Comparison of ENCODE assay signal across 10 mouse cellular contexts in genomic region chr9:15033568-15034160, GRCm38 (mm10). TPM values are rescaled to one million over a fixed set of nuclear protein-coding genes. Genes with fewer than 3 reads are reported as not detected.
A peak's percentile ranks its signal among the peaks of the same experiment; 100 is the strongest.
DNase-seq lines count a peak whose midpoint lies in the region; ATAC-seq and TF ChIP-seq lines count a peak whose summit lies in the region.
"Had no signal": no experiment of that assay in that cellular context is flagged by ENCODE, and none has a peak within 500 bp of the region (broad histone marks: within the 10 kb centered on the region; RNA-seq: fewer than 3 reads in every experiment).

No protein-coding gene starts in this region.

- TF ChIP-seq POLR2A in cerebellum, adult 2 months (IDR thresholded peaks at IDR 0.05; ENCODE audit: borderline replicate concordance, insufficient read depth, low read length), result no peak

- no peak overlapping the region for H3K4me3 ChIP-seq in cerebellum, adult 2 months (replicated peaks; ENCODE audit: insufficient read depth, low read depth, low read length)
- H3K4me3 ChIP-seq in layer of hippocampus, adult 2 months, result no peak overlapping the region
- no peak overlapping the region for H3K4me3 ChIP-seq in ES-E14 (ENCODE audit: insufficient read depth in 1 of 2, low read depth in 1 of 2, low read length in 2 of 2, poor library complexity in 1 of 2, severe bottlenecking in 1 of 2)
- no peak overlapping the region for H3K4me3 ChIP-seq in forebrain, embryonic 11.5 days (ENCODE audit: low read depth, low read length)
- H3K4me3 ChIP-seq: erythroblast, embryonic 14.5 days; limb, embryonic 12.5 days had no signal

- TF ChIP-seq CTCF in cerebellum, adult 2 months (IDR thresholded peaks at IDR 0.05; ENCODE audit: borderline replicate concordance, insufficient read depth, low read depth, low read length), result peak; percentile 21; the same call in 1 of the 2 replicates
- TF ChIP-seq CTCF in layer of hippocampus, adult 2 months (conservative IDR thresholded peaks at IDR 0.05), result peak; percentile 87

- H3K4me2 ChIP-seq in forebrain, embryonic 11.5 days (ENCODE audit: low read depth, low read length, severe bottlenecking), result no peak overlapping the region
- H3K4me2 ChIP-seq: limb, embryonic 12.5 days had no signal

- H3K27me3 ChIP-seq in cerebellum, adult 2 months (ENCODE audit: control insufficient read depth, insufficient read depth, low read length), result no peaks in the 10 kb centered on the region
- no peaks in the 10 kb centered on the region for H3K27me3 ChIP-seq in forebrain, embryonic 11.5 days (ENCODE audit: control insufficient read depth, insufficient read depth, low read length)
- H3K27me3 ChIP-seq: limb, embryonic 12.5 days had no signal

- no peak overlapping the region for H3K9ac ChIP-seq in ES-E14 (ENCODE audit: insufficient read depth, low read depth, low read length, poor library complexity, severe bottlenecking)
- no peak overlapping the region for H3K9ac ChIP-seq in forebrain, embryonic 11.5 days (ENCODE audit: low read length)
- H3K9ac ChIP-seq: limb, embryonic 12.5 days had no signal

- 66% methylated on average over 5 of the region's 5 CpGs for WGBS in cerebellum, adult 2 months
- WGBS in forebrain, embryonic 11.5 days, result 69% methylated on average over 5 of the region's 5 CpGs

- no peaks in the 10 kb centered on the region for H3K9me3 ChIP-seq in ES-E14 (ENCODE audit: control insufficient read depth, insufficient read depth, low read depth, low read length)
- no peaks in the 10 kb centered on the region for H3K9me3 ChIP-seq in forebrain, embryonic 11.5 days (ENCODE audit: control insufficient read depth, low read length)
- H3K9me3 ChIP-seq: limb, embryonic 12.5 days had no signal

- H3K4me1 ChIP-seq in cerebellum, adult 2 months (ENCODE audit: control insufficient read depth, insufficient read depth, low read length), result no peaks in the 10 kb centered on the region
- H3K4me1 ChIP-seq in ES-E14 (ENCODE audit: control insufficient read depth in 2 of 2, insufficient read depth in 2 of 2, low read length in 2 of 2, poor library complexity in 1 of 2), result peaks cover 0 to 5% of the 10 kb centered on the region in 2 experiments; a peak in 1 of 4 replicates
- no peaks in the 10 kb centered on the region for H3K4me1 ChIP-seq in forebrain, embryonic 11.5 days (replicated peaks; ENCODE audit: control insufficient read depth, insufficient read depth, low read length)

- no peak for ATAC-seq in forebrain, embryonic 11.5 days (replicated peaks; ENCODE audit: low FRiP score)

- in situ Hi-C loops in ES-E14 (cut with MboI; ENCODE audit: low sequenced_read_pairs in 2 of 2, unreplicated experiment in 2 of 2), result no loop called here

- peaks cover 12% of the 10 kb centered on the region; the same call in 1 of the 2 replicates for H3K36me3 ChIP-seq in ES-E14 (ENCODE audit: control insufficient read depth, insufficient read depth, low read length, poor library complexity, severe bottlenecking)
- no peaks in the 10 kb centered on the region; the same call in 1 of the 2 replicates for H3K36me3 ChIP-seq in forebrain, embryonic 11.5 days (ENCODE audit: control insufficient read depth, insufficient read depth, low read length)

- H3K27ac ChIP-seq in cerebellum, adult 2 months (ENCODE audit: insufficient read depth, low read length), result no peak overlapping the region
- no peak overlapping the region for H3K27ac ChIP-seq in layer of hippocampus, adult 2 months
- no peak overlapping the region for H3K27ac ChIP-seq in ES-E14 (ENCODE audit: insufficient read depth, low read depth, low read length, poor library complexity, severe bottlenecking)
- H3K27ac ChIP-seq in forebrain, embryonic 11.5 days (ENCODE audit: low read depth, low read length), result no peak overlapping the region
- H3K27ac ChIP-seq: limb, embryonic 12.5 days had no signal

- DNase-seq in cerebellum, adult 2 months, result no peak
- DNase-seq in cerebellum, adult 11 months, result no peak
- DNase-seq in layer of hippocampus, adult 2 months (ENCODE audit: low spot score in 2 of 2), result peak in 1 of 2 experiments; percentile 43
- DNase-seq in layer of hippocampus, postnatal 10 days (ENCODE audit: low spot score in 2 of 2), result no peak
- DNase-seq in ES-E14 (ENCODE audit: low read depth, low spot score), result no peak
- peak; percentile 38 for DNase-seq in kidney, adult 9 months
- DNase-seq in thymus, postnatal 0 days (ENCODE audit: low spot score), result peak; percentile 60
- no peak for DNase-seq in forebrain, embryonic 11.5 days (ENCODE audit: low spot score)

TF ChIP-seq in ES-E14, 5 proteins besides CTCF, POLR2A, EP300 and RAD21:
- TF ChIP-seq MAFK (IDR thresholded peaks at IDR 0.05; ENCODE audit: insufficient read depth, low read depth, low read length), result no peak
- no peak for TF ChIP-seq ZC3H11A (IDR thresholded peaks at IDR 0.05; ENCODE audit: borderline replicate concordance, low read depth, low read length)
- no peak for TF ChIP-seq HCFC1 (IDR thresholded peaks at IDR 0.05; ENCODE audit: borderline replicate concordance, insufficient read depth, low read length)
- TF ChIP-seq CHD2 (IDR thresholded peaks at IDR 0.05; ENCODE audit: low read depth, low read length), result no peak
- TF ChIP-seq ZNF384 (IDR thresholded peaks at IDR 0.05; ENCODE audit: low read depth, low read length), result peak; percentile 71; the same call in 1 of the 2 replicates

RNA-seq across cellular contexts. Expression of gene Panx1, which starts 11.6 kb away (rescaled TPM):
- polyA plus RNA-seq in cerebellum, adult 2 months (2012; rRNA removed), result 14.1 and 18.5 TPM in 2 replicates
- 10 to 100 TPM; 26.2 to 33.3 TPM for total RNA-seq in layer of hippocampus, adult 2 months (2021)
- total RNA-seq in layer of hippocampus, postnatal 10 days (2021), result 10 to 100 TPM; 67.9 to 68.7 TPM
- total RNA-seq in ES-E14 (2012; rRNA removed), result 25.0 and 37.6 TPM in 2 replicates
- polyA plus RNA-seq in thymus, postnatal 0 days (2015; fragmentation: Nextera tagmentation; extraction: Ambion mirVana), result 76.0 and 78.1 TPM in 2 replicates
- 103 and 115 TPM in 2 replicates for polyA plus RNA-seq in forebrain, embryonic 11.5 days (2014; fragmentation: Nextera tagmentation; extraction: Ambion mirVana)

Comparison
In these comparisons a context has a peak if more than half of its experiments do, and no peak if none do; other contexts are left out.
1. DNase-seq: peak in kidney, adult 9 months (single experiment) and thymus, postnatal 0 days (single experiment); none in cerebellum, adult 2 months (0 of 2), cerebellum, adult 11 months (single experiment), layer of hippocampus, postnatal 10 days (0 of 2), ES-E14 (single experiment) and forebrain, embryonic 11.5 days (single experiment).